ENCODE assay signal across 8 mouse cellular contexts in the genomic region with DNA sequence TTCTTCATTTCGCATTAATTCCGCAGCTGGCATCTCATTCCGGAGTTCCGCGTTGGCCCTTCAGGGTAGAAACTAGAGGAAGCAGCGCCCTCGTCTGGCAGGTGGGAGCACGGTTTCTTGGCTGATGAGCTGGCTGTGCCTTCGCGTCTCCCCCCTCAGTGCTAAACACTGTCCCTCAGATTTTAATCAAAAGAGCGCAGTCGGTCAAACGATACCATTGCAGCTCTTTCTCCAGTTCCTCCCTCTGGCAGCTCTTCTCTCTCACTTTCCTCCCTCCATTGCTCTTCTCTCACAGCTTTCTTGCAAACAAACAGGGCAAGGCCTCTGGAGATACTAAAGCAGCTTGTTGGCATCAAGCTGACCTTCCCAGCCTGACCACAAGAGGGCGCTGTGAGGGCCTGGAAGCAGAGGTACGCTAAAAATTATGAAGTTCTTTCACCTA. TPM values are rescaled to one million over a fixed set of nuclear protein-coding genes. Genes with fewer than 3 reads are reported as not detected.
DNase-seq lines count a peak whose midpoint lies in the region; ATAC-seq and TF ChIP-seq lines count a peak whose summit lies in the region.

No protein-coding gene starts in this region.

- WGBS in bone marrow, adult 2 months = 1% methylated on average over 15 of the region's 15 CpGs
- WGBS in embryonic facial prominence, embryonic 14.5 days = 2% methylated on average over 15 of the region's 15 CpGs
- 2% methylated on average over 15 of the region's 15 CpGs for WGBS in limb, embryonic 13.5 days
- under 1% methylated on average over 15 of the region's 15 CpGs for WGBS in midbrain, embryonic 16.5 days
- WGBS in spleen, adult 2 months = 2% methylated on average over 15 of the region's 15 CpGs

- H3K9me3 ChIP-seq in embryonic facial prominence, embryonic 14.5 days (ENCODE audit: control insufficient read depth, low read length) = no peaks in the 10 kb centered on the region
- no peaks in the 10 kb centered on the region for H3K9me3 ChIP-seq in limb, embryonic 13.5 days
- H3K9me3 ChIP-seq in midbrain, embryonic 16.5 days (replicated peaks; ENCODE audit: control insufficient read depth, low read length, poor library complexity, severe bottlenecking) = no peaks in the 10 kb centered on the region

- 0 out of 2 replicates have a peak overlapping the region, but pooled peaks have one; percentile 38 for H3K9ac ChIP-seq in embryonic facial prominence, embryonic 14.5 days (ENCODE audit: low read depth, low read length)
- H3K9ac ChIP-seq in limb, embryonic 13.5 days = no peak overlapping the region
- no peak overlapping the region for H3K9ac ChIP-seq in midbrain, embryonic 16.5 days (ENCODE audit: low read depth, low read length)

- no peak for TF ChIP-seq POLR2A in bone marrow, adult 2 months (IDR thresholded peaks at IDR 0.05; ENCODE audit: borderline replicate concordance, control insufficient read depth, low read depth, low read length)
- no peak for TF ChIP-seq POLR2A in spleen, adult 2 months (IDR thresholded peaks at IDR 0.05; ENCODE audit: low read depth, low read length)

- ATAC-seq in embryonic facial prominence, embryonic 14.5 days (ENCODE audit: low read depth) = peak; percentile 64
- ATAC-seq in limb, embryonic 13.5 days (ENCODE audit: low FRiP score, low read depth) = no peak
- ATAC-seq in midbrain, embryonic 16.5 days = peak; percentile 62; the same call in 1 of the 2 replicates

- peak; percentile 92 for TF ChIP-seq CTCF in bone marrow, adult 2 months (IDR thresholded peaks at IDR 0.05; ENCODE audit: control insufficient read depth, insufficient read depth, low read length)
- TF ChIP-seq CTCF in spleen, adult 2 months (IDR thresholded peaks at IDR 0.05; ENCODE audit: extremely low read depth, insufficient read depth, insufficient read length, insufficient replicate concordance) = peak; percentile 91

- no peak overlapping the region for H3K4me3 ChIP-seq in bone marrow, adult 2 months (replicated peaks; ENCODE audit: control insufficient read depth, low read depth, low read length)
- peak overlapping the region; percentile 20; the same call in 1 of the 2 replicates for H3K4me3 ChIP-seq in embryonic facial prominence, embryonic 14.5 days (ENCODE audit: low read depth, low read length)
- H3K4me3 ChIP-seq in limb, embryonic 13.5 days = no peak overlapping the region
- no peak overlapping the region for H3K4me3 ChIP-seq in midbrain, embryonic 16.5 days (ENCODE audit: low read depth, low read length)
- H3K4me3 ChIP-seq in spleen, adult 2 months (ENCODE audit: extremely low read depth, insufficient read depth, insufficient read length) = peak overlapping the region; percentile 36; the same call in 1 of the 2 replicates

- no peaks in the 10 kb centered on the region for H3K36me3 ChIP-seq in embryonic facial prominence, embryonic 14.5 days (ENCODE audit: control insufficient read depth, insufficient read depth, low read length)
- no peaks in the 10 kb centered on the region for H3K36me3 ChIP-seq in limb, embryonic 13.5 days
- H3K36me3 ChIP-seq in midbrain, embryonic 16.5 days (ENCODE audit: control insufficient read depth, insufficient read depth, low read length) = no peaks in the 10 kb centered on the region
- H3K36me3 ChIP-seq in spleen, adult 2 months (ENCODE audit: control insufficient read depth, insufficient read depth, low read length) = no peaks in the 10 kb centered on the region

- H3K27ac ChIP-seq in bone marrow, adult 2 months (ENCODE audit: control insufficient read depth, insufficient read depth, low read depth, low read length, poor library complexity) = no peak overlapping the region
- no peak overlapping the region for H3K27ac ChIP-seq in embryonic facial prominence, embryonic 14.5 days (replicated peaks; ENCODE audit: low read depth, low read length)
- H3K27ac ChIP-seq in limb, embryonic 13.5 days = no peak overlapping the region
- no peak overlapping the region for H3K27ac ChIP-seq in midbrain, embryonic 16.5 days (ENCODE audit: low read length)
- H3K27ac ChIP-seq in spleen, adult 2 months (ENCODE audit: insufficient read depth, low read length) = no peak overlapping the region

- peak overlapping the region; percentile 49 for H3K4me2 ChIP-seq in embryonic facial prominence, embryonic 14.5 days (ENCODE audit: low read depth, low read length)
- H3K4me2 ChIP-seq in limb, embryonic 13.5 days (replicated peaks) = peak overlapping the region; percentile 52
- H3K4me2 ChIP-seq in midbrain, embryonic 16.5 days (ENCODE audit: low read length) = peak overlapping the region; percentile 34

- peaks cover 25% of the 10 kb centered on the region for H3K27me3 ChIP-seq in embryonic facial prominence, embryonic 14.5 days (replicated peaks; ENCODE audit: control insufficient read depth, insufficient read depth, low read length)
- peaks cover 65% of the 10 kb centered on the region for H3K27me3 ChIP-seq in limb, embryonic 13.5 days
- peaks cover 9% of the 10 kb centered on the region for H3K27me3 ChIP-seq in midbrain, embryonic 16.5 days (ENCODE audit: control insufficient read depth, insufficient read depth, low read depth, low read length)
- no peaks in the 10 kb centered on the region for H3K27me3 ChIP-seq in spleen, adult 2 months (ENCODE audit: control insufficient read depth, insufficient read depth, low read length)

- DNase-seq in A20 (ENCODE audit: low read depth, low spot score) = peak; percentile 95
- DNase-seq in embryonic facial prominence, embryonic 14.5 days (ENCODE audit: low spot score) = peak; percentile 89
- peak; percentile 78 to 90 for DNase-seq in heart, adult 9 months (ENCODE audit: low spot score in 2 of 2)
- DNase-seq in kidney, adult 9 months = peak; percentile 94
- peak; percentile 85 to 91 for DNase-seq in spleen, adult 2 months (ENCODE audit: low read depth in 1 of 2, low spot score in 2 of 2)

- peaks cover 7% of the 10 kb centered on the region; the same call in 1 of the 2 replicates for H3K4me1 ChIP-seq in bone marrow, adult 2 months (ENCODE audit: control insufficient read depth, insufficient read depth, low read length)
- peaks cover 4% of the 10 kb centered on the region; the same call in 1 of the 2 replicates for H3K4me1 ChIP-seq in embryonic facial prominence, embryonic 14.5 days (ENCODE audit: control insufficient read depth, insufficient read depth, low read length)
- peaks cover 7% of the 10 kb centered on the region for H3K4me1 ChIP-seq in limb, embryonic 13.5 days
- H3K4me1 ChIP-seq in midbrain, embryonic 16.5 days (ENCODE audit: control insufficient read depth, insufficient read depth, low read length) = peaks cover 6% of the 10 kb centered on the region; the same call in 1 of the 2 replicates
- peaks cover 15% of the 10 kb centered on the region; the same call in 1 of the 2 replicates for H3K4me1 ChIP-seq in spleen, adult 2 months (ENCODE audit: control insufficient read depth, insufficient read depth, insufficient read length)

RNA-seq across cellular contexts. Expression of gene Dnase1l3, which starts 2.9 kb away (rescaled TPM):
- 0.88 and 1.6 TPM in 2 replicates for polyA plus RNA-seq in bone marrow, adult 2 months (2011; ENCODE audit: insufficient read depth, insufficient read length, low replicate concordance, missing spikeins)
- polyA plus RNA-seq in embryonic facial prominence, embryonic 14.5 days (2014; fragmentation: Nextera tagmentation; extraction: Ambion mirVana) = 0.62 and 0.89 TPM in 2 replicates
- 0.10 and 0.17 TPM in 2 replicates for polyA plus RNA-seq in limb, embryonic 13.5 days (2015; fragmentation: Nextera tagmentation; extraction: Ambion mirVana)
- 0.04 and 0.07 TPM in 2 replicates for polyA plus RNA-seq in midbrain, embryonic 16.5 days (2015; fragmentation: Nextera tagmentation; extraction: Ambion mirVana)
- 69.2 and 69.9 TPM in 2 replicates for polyA plus RNA-seq in spleen, adult 2 months (2012; rRNA removed)

RNA-seq across cellular contexts. Expression of gene Abhd6, which starts 5.4 kb away (rescaled TPM):
- 3.6 TPM in 1 of 2 replicates, not detected in the other for polyA plus RNA-seq in bone marrow, adult 2 months (2011; ENCODE audit: insufficient read depth, insufficient read length, low replicate concordance, missing spikeins)
- polyA plus RNA-seq in embryonic facial prominence, embryonic 14.5 days (2014; fragmentation: Nextera tagmentation; extraction: Ambion mirVana) = 20.0 and 20.3 TPM in 2 replicates
- 19.8 and 23.1 TPM in 2 replicates for polyA plus RNA-seq in limb, embryonic 13.5 days (2015; fragmentation: Nextera tagmentation; extraction: Ambion mirVana)
- 42.8 and 42.9 TPM in 2 replicates for polyA plus RNA-seq in midbrain, embryonic 16.5 days (2015; fragmentation: Nextera tagmentation; extraction: Ambion mirVana)
- 8.3 and 8.6 TPM in 2 replicates for polyA plus RNA-seq in spleen, adult 2 months (2012; rRNA removed)

RNA-seq across cellular contexts. Expression of gene Gm45521, which starts 40.2 kb away (rescaled TPM):
- polyA plus RNA-seq in bone marrow, adult 2 months (2011; ENCODE audit: insufficient read depth, insufficient read length, low replicate concordance, missing spikeins) = not detected in 2 replicates
- not detected in 2 replicates for polyA plus RNA-seq in embryonic facial prominence, embryonic 14.5 days (2014; fragmentation: Nextera tagmentation; extraction: Ambion mirVana)
- polyA plus RNA-seq in limb, embryonic 13.5 days (2015; fragmentation: Nextera tagmentation; extraction: Ambion mirVana) = not detected in 2 replicates
- 0.48 and 0.99 TPM in 2 replicates for polyA plus RNA-seq in midbrain, embryonic 16.5 days (2015; fragmentation: Nextera tagmentation; extraction: Ambion mirVana)
- polyA plus RNA-seq in spleen, adult 2 months (2012; rRNA removed) = not detected in 2 replicates

Comparison
In these comparisons a context has a peak if more than half of its experiments do, and no peak if none do; other contexts are left out.
1. H3K4me3 ChIP-seq: peak in embryonic facial prominence, embryonic 14.5 days (single experiment) and spleen, adult 2 months (single experiment); none in bone marrow, adult 2 months (single experiment), limb, embryonic 13.5 days (single experiment) and midbrain, embryonic 16.5 days (single experiment).
2. RNA of gene Dnase1l3, which starts 2.9 kb away (polyA plus RNA-seq): 69.2 to 69.9 TPM in spleen, adult 2 months; 0.88 to 1.6 TPM in bone marrow, adult 2 months, 0.62 to 0.89 TPM in embryonic facial prominence, embryonic 14.5 days, 0.10 to 0.17 TPM in limb, embryonic 13.5 days and 0.04 to 0.07 TPM in midbrain, embryonic 16.5 days; every median in the first group is over 10 times any median in the second.
3. Peak in every context shown above with its lines, with median percentiles within 50 percentile points of each other: DNase-seq and H3K4me2 ChIP-seq.